Comparison of ENCODE assay signal across 27 mouse cellular contexts in the genomic region with DNA sequence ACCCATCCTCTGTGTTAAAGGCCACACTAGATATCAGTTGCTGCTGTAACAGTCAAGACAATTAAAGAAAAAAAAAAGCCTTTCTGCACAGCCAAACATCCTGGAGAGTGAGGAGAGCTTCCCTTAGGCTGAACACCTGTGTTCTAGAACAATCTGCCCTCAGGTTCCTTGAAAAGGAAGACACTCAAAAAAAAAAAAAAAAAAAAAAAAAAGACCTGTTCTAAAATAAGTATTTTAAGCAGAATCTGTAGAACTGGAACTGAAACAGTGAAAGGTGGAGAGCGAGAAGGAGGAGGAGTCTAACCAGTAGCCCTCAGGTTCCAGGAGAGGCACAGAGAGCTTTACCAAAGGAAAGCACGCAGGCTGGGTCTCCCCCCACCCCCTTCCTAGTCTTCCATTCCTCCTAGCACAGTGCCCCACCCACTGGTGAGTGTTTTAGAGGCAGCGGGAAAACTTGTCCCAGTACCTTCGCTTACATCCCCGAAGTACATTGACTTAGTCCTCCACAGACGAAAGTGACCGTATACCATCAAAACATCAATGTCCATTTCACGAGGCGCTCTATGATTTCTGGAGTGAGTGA.
DNase-seq lines count a peak whose midpoint lies in the region; ATAC-seq and TF ChIP-seq lines count a peak whose summit lies in the region.
"Had no signal": no experiment of that assay in that cellular context is flagged by ENCODE, and none has a peak within 500 bp of the region (broad histone marks: within the 10 kb centered on the region; RNA-seq: fewer than 3 reads in every experiment).

No protein-coding gene starts in this region.

- no peak for TF ChIP-seq CTCF in hindbrain, postnatal 0 days (IDR thresholded peaks at IDR 0.05; ENCODE audit: low read depth)
- no peak for TF ChIP-seq CTCF in testis, adult 2 months (IDR thresholded peaks at IDR 0.05; ENCODE audit: control insufficient read depth, insufficient read depth, insufficient replicate concordance, low read depth, low read length)
- no peak for TF ChIP-seq CTCF in ES-Bruce4 (IDR thresholded peaks at IDR 0.05; ENCODE audit: low read depth, low read length)

- H3K27me3 ChIP-seq in hindbrain, postnatal 0 days (ENCODE audit: insufficient read depth, low read length) = no peaks in the 10 kb centered on the region
- H3K27me3 ChIP-seq in hindbrain, embryonic 14.5 days (ENCODE audit: control insufficient read depth, insufficient read depth, low read length) = peaks cover 11% of the 10 kb centered on the region; the same call in 1 of the 2 replicates
- no peaks in the 10 kb centered on the region for H3K27me3 ChIP-seq in testis, adult 2 months (ENCODE audit: control insufficient read depth, insufficient read depth, low read length)
- H3K27me3 ChIP-seq in ES-Bruce4 (ENCODE audit: control insufficient read depth, insufficient read depth, low read length, poor library complexity, severe bottlenecking) = no peaks in the 10 kb centered on the region
- H3K27me3 ChIP-seq: embryonic facial prominence, embryonic 13.5 days; intestine, embryonic 15.5 days; Patski had no signal

- peaks cover 12% of the 10 kb centered on the region; the same call in 1 of the 2 replicates for H3K4me1 ChIP-seq in hindbrain, postnatal 0 days (ENCODE audit: insufficient read depth, low read length)
- peaks cover 21% of the 10 kb centered on the region for H3K4me1 ChIP-seq in hindbrain, embryonic 14.5 days (replicated peaks; ENCODE audit: control insufficient read depth, insufficient read depth, low read length)
- H3K4me1 ChIP-seq in testis, adult 2 months (ENCODE audit: control insufficient read depth, insufficient read depth, low read length) = peaks cover 18% of the 10 kb centered on the region
- peaks cover 3% of the 10 kb centered on the region for H3K4me1 ChIP-seq in ES-Bruce4 (ENCODE audit: control insufficient read depth, insufficient read depth, low read length)

- no peaks in the 10 kb centered on the region for H3K9me3 ChIP-seq in hindbrain, postnatal 0 days (ENCODE audit: low read length)
- no peaks in the 10 kb centered on the region for H3K9me3 ChIP-seq in hindbrain, embryonic 14.5 days (ENCODE audit: control insufficient read depth, low read length)
- H3K9me3 ChIP-seq in ES-Bruce4 (replicated peaks; ENCODE audit: control insufficient read depth, insufficient read depth, low read length, poor library complexity, severe bottlenecking) = no peaks in the 10 kb centered on the region
- H3K9me3 ChIP-seq: embryonic facial prominence, embryonic 13.5 days; hindbrain, embryonic 15.5 days; intestine, embryonic 15.5 days; limb, embryonic 13.5 days; liver, embryonic 12.5 days; midbrain, embryonic 15.5 days; neural tube, embryonic 12.5 days had no signal

- ATAC-seq in hindbrain, postnatal 0 days = no peak
- no peak for ATAC-seq in hindbrain, embryonic 14.5 days (ENCODE audit: low FRiP score)
- ATAC-seq: CD4-positive, CD25-positive, alpha-beta regulatory T cell, adult 4 months; forebrain, embryonic 16.5 days; intestine, embryonic 15.5 days; liver, embryonic 12.5 days; midbrain, embryonic 15.5 days; Patski had no signal

- H3K9ac ChIP-seq in hindbrain, postnatal 0 days (replicated peaks; ENCODE audit: low read length) = no peak overlapping the region
- no peak overlapping the region for H3K9ac ChIP-seq in hindbrain, embryonic 14.5 days
- H3K9ac ChIP-seq in ES-Bruce4 (ENCODE audit: low read depth, poor library complexity, severe bottlenecking) = no peak overlapping the region
- H3K9ac ChIP-seq: embryonic facial prominence, embryonic 13.5 days; hindbrain, embryonic 15.5 days; intestine, embryonic 15.5 days; limb, embryonic 13.5 days; liver, embryonic 12.5 days; midbrain, embryonic 15.5 days; neural tube, embryonic 12.5 days had no signal

- no peak overlapping the region for H3K4me2 ChIP-seq in hindbrain, postnatal 0 days (ENCODE audit: low read depth, low read length)
- H3K4me2 ChIP-seq in hindbrain, embryonic 14.5 days (replicated peaks) = no peak overlapping the region
- H3K4me2 ChIP-seq: hindbrain, embryonic 15.5 days; intestine, embryonic 15.5 days; limb, embryonic 13.5 days; liver, embryonic 12.5 days; midbrain, embryonic 15.5 days; neural tube, embryonic 12.5 days had no signal

- no peak overlapping the region for H3K4me3 ChIP-seq in hindbrain, postnatal 0 days (ENCODE audit: low read length)
- H3K4me3 ChIP-seq in hindbrain, embryonic 14.5 days (replicated peaks; ENCODE audit: low read length) = no peak overlapping the region
- H3K4me3 ChIP-seq in testis, adult 2 months (ENCODE audit: control insufficient read depth, low read depth, low read length) = peak overlapping the region; percentile 46; the same call in 1 of the 2 replicates
- H3K4me3 ChIP-seq in ES-Bruce4 (ENCODE audit: low read depth, low read length) = no peak overlapping the region
- H3K4me3 ChIP-seq: embryonic facial prominence, embryonic 13.5 days; hindbrain, embryonic 15.5 days; intestine, embryonic 15.5 days; limb, embryonic 13.5 days; liver, embryonic 12.5 days; midbrain, embryonic 15.5 days; neural tube, embryonic 12.5 days had no signal

- DNase-seq in hindbrain, postnatal 0 days (ENCODE audit: low spot score) = no peak
- no peak for DNase-seq in hindbrain, embryonic 14.5 days (ENCODE audit: low spot score)
- no peak for DNase-seq in testis, postnatal 14 days (ENCODE audit: low spot score)
- DNase-seq in R1 (ENCODE audit: low read depth, low spot score) = peak; percentile 54
- no peak for DNase-seq in right cerebral cortex, postnatal 25 days
- DNase-seq: adrenal gland, postnatal 25 days; cerebellum, adult 11-12 months; cerebellum, postnatal 10 days; gastrocnemius, postnatal 10 days; heart, postnatal 14 days; kidney, adult 2 months; kidney, postnatal 36 days; lung, adult 18-20 months; lung, postnatal 10 days had no signal

- WGBS in hindbrain, postnatal 0 days = 84% methylated on average over 9 of the region's 9 CpGs
- 83% methylated on average over 9 of the region's 9 CpGs for WGBS in hindbrain, embryonic 14.5 days

- TF ChIP-seq EP300 in ES-Bruce4 (IDR thresholded peaks at IDR 0.05; ENCODE audit: insufficient read depth, low read depth, low read length) = no peak

- H3K36me3 ChIP-seq in hindbrain, postnatal 0 days (ENCODE audit: insufficient read depth, low read length) = no peaks in the 10 kb centered on the region
- H3K36me3 ChIP-seq in hindbrain, embryonic 14.5 days (replicated peaks; ENCODE audit: control insufficient read depth, insufficient read depth) = no peaks in the 10 kb centered on the region
- H3K36me3 ChIP-seq in testis, adult 2 months (ENCODE audit: control insufficient read depth, insufficient read depth, low read length) = no peaks in the 10 kb centered on the region
- no peaks in the 10 kb centered on the region for H3K36me3 ChIP-seq in ES-Bruce4 (ENCODE audit: control insufficient read depth, insufficient read depth, low read length, poor library complexity, severe bottlenecking)
- H3K36me3 ChIP-seq: embryonic facial prominence, embryonic 13.5 days; G1E; hindbrain, embryonic 15.5 days; intestine, embryonic 15.5 days; limb, embryonic 13.5 days; liver, embryonic 12.5 days; midbrain, embryonic 15.5 days; neural tube, embryonic 12.5 days had no signal

- H3K27ac ChIP-seq in hindbrain, postnatal 0 days = 0 out of 2 replicates have a peak overlapping the region, but pooled peaks have one; percentile 75
- H3K27ac ChIP-seq in hindbrain, embryonic 14.5 days = no peak overlapping the region
- no peak overlapping the region for H3K27ac ChIP-seq in testis, adult 2 months (ENCODE audit: control insufficient read depth, insufficient read depth, low read depth, low read length)
- peak overlapping the region; percentile 64; the same call in 1 of the 2 replicates for H3K27ac ChIP-seq in ES-Bruce4 (ENCODE audit: insufficient read depth, low read length)
- H3K27ac ChIP-seq: intestine, embryonic 15.5 days; limb, embryonic 13.5 days; liver, embryonic 12.5 days; neural tube, embryonic 12.5 days had no signal

- no peak for TF ChIP-seq POLR2A in testis, adult 2 months (IDR thresholded peaks at IDR 0.05; ENCODE audit: control insufficient read depth, low read depth, low read length)
- TF ChIP-seq POLR2A in ES-Bruce4 (IDR thresholded peaks at IDR 0.05; ENCODE audit: insufficient read depth, low read length) = no peak

Comparison
In these comparisons a context has a peak if more than half of its experiments do, and no peak if none do; other contexts are left out.
1. H3K27ac ChIP-seq: peak in hindbrain, postnatal 0 days (single experiment) and ES-Bruce4 (single experiment); none in hindbrain, embryonic 14.5 days (single experiment) and testis, adult 2 months (single experiment).